Mouse (Mus musculus): ENCODE results near the gene Metap1d. TPM values are rescaled to one million over a fixed set of nuclear protein-coding genes. Genes with fewer than 3 reads are reported as not detected.

The Metap1d gene
- polyA plus RNA-seq, 1 experiment = 5.7 TPM

DNA sequence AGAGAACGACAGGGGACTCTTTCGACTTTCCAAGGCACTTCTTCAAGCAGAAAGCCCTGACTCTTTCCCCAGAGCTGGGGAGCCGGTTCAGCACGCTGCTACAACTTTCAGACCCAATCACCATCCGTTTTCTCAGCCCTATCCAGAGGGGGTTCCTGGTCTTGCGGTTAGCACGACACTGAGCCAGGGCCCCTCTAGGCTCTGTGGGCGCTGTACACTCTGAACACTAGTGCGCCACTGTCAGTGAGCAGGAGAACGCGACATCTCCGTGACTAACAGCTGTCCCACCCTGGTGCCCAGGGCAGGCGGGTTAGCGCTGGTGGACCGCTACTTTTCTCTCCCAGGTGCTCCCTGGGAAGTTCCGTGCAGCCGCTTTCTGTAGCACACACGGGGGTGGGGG lies 98.6 kb downstream of the Metap1d start:
- Histone ChIP-seq H3K27ac (ENCODE audit: insufficient read depth, low read depth, low read length) (no peak overlapping the region), H3K27me3 (ENCODE audit: control insufficient read depth, insufficient read depth, low read length) (peaks cover 47% of the 10 kb centered on the region), H3K4me1 (ENCODE audit: control insufficient read depth, insufficient read depth, insufficient read length, low read length) (peaks cover 2% of the 10 kb centered on the region), H3K4me3 (ENCODE audit: low read depth, low read length) (no peak overlapping the region), H3K36me3 (ENCODE audit: control insufficient read depth, insufficient read depth, low read length) (no peaks in the 10 kb centered on the region)
- WGBS = 2% methylated on average over 18 of the region's 18 CpGs
- TF ChIP-seq POLR2A (IDR thresholded peaks at IDR 0.05; ENCODE audit: low read depth, low read length) (no peak), CTCF (IDR thresholded peaks at IDR 0.05; ENCODE audit: extremely low read depth, insufficient read length, insufficient replicate concordance, low read depth, low read length) (no peak)

DNA sequence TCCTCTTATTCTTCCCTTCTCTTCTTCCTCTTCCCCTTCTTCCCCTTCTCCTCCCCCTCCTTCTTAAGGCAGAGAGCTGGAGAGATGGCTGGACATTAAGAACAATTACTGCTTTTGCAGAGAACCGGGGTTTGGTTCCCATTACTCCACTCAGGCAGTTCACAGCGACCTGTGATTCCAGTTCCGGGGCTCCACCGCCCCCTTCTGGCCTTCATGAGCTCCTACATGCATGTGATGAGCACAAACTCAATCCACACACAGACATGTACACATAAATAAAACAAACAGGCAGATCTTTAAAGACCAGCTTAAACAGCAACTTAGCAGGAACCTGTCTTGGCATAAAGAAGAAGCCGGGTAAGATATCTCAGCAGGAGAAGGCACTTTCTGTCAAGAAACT lies 103.0 kb downstream of the Metap1d start:
- H3K27ac ChIP-seq (ENCODE audit: insufficient read depth, low read depth, low read length) = no peak overlapping the region
- TF ChIP-seq POLR2A (IDR thresholded peaks at IDR 0.05; ENCODE audit: low read depth, low read length) (no peak), CTCF (IDR thresholded peaks at IDR 0.05; ENCODE audit: extremely low read depth, insufficient read length, insufficient replicate concordance, low read depth, low read length) (0 out of 2 replicates have a peak, but pooled peaks have one; percentile 7)
- 69% methylated on average over 5 of the region's 5 CpGs for WGBS

DNA sequence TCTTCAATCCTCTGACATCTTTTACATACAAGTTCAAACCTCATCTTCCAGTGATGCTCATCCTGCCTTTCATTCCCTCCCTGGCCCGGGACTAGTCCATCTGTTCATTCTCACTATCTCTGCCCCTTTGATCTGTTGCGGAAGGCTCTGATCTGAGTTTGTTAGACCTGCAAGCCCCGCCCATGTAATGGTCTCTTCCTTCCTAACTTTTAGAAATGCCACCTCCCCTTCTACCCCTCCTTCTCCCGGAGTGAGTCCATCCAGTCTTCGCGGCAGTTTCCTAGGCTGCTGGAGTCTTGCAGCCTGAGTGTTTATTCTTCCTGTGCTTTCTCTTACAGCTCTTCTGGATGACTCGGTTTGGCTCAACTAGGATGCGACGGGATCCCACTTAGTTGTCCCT lies 113.4 kb downstream of the Metap1d start:
- Histone ChIP-seq H3K4me1 (ENCODE audit: control insufficient read depth, insufficient read depth, insufficient read length, low read length) (no peaks in the 10 kb centered on the region), H3K27me3 (ENCODE audit: control insufficient read depth, insufficient read depth, low read length) (peaks cover 3% of the 10 kb centered on the region; the same call in 1 of the 2 replicates), H3K27ac (ENCODE audit: insufficient read depth, low read depth, low read length) (no peak overlapping the region), H3K36me3 (ENCODE audit: control insufficient read depth, insufficient read depth, low read length) (no peaks in the 10 kb centered on the region), H3K4me3 (ENCODE audit: low read depth, low read length) (no peak overlapping the region)
- 60% methylated on average over 9 of the region's 9 CpGs for WGBS
- TF ChIP-seq CTCF (IDR thresholded peaks at IDR 0.05; ENCODE audit: extremely low read depth, insufficient read length, insufficient replicate concordance, low read depth, low read length) = no peak
- no peak for TF ChIP-seq POLR2A (IDR thresholded peaks at IDR 0.05; ENCODE audit: low read depth, low read length)

More for the DNA sequence above, 103.0 kb downstream of the Metap1d start:
- Histone ChIP-seq H3K36me3 (ENCODE audit: control insufficient read depth, insufficient read depth, low read length) (no peaks in the 10 kb centered on the region), H3K4me3 (ENCODE audit: low read depth, low read length) (no peak overlapping the region), H3K4me1 (ENCODE audit: control insufficient read depth, insufficient read depth, insufficient read length, low read length) (no peaks in the 10 kb centered on the region), H3K27me3 (ENCODE audit: control insufficient read depth, insufficient read depth, low read length) (peaks cover 26% of the 10 kb centered on the region)

DNA sequence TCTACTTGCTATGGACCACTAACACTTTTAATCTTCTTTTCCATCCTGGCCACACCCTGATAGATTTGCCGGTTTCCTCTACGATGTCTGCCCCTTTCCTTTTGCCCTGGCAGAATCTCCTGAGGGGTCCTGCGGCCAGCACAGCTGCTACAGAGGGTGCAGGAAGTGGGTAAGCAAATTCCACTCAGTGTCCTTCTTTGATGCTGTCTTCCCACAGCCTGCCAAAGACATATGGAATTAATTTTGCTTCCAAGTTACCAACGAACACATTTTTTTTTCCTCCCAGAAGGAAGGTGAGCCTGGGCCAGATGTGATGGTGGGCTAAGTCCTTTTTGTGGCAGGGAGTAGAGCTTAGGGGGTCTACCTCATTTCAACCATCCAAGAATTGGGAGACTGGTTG lies 120.7 kb downstream of the Metap1d start:
- 41% methylated on average over 4 of the region's 4 CpGs for WGBS

More for the DNA sequence above, 120.7 kb downstream of the Metap1d start:
- H3K27me3 ChIP-seq (ENCODE audit: control insufficient read depth, insufficient read depth, low read length) = no peaks in the 10 kb centered on the region
- no peaks in the 10 kb centered on the region for H3K36me3 ChIP-seq (ENCODE audit: control insufficient read depth, insufficient read depth, low read length)
- TF ChIP-seq CTCF (IDR thresholded peaks at IDR 0.05; ENCODE audit: extremely low read depth, insufficient read length, insufficient replicate concordance, low read depth, low read length) (no peak), POLR2A (IDR thresholded peaks at IDR 0.05; ENCODE audit: low read depth, low read length) (no peak)
- no peaks in the 10 kb centered on the region for H3K4me1 ChIP-seq (ENCODE audit: control insufficient read depth, insufficient read depth, insufficient read length, low read length)
- no peak overlapping the region for H3K4me3 ChIP-seq (ENCODE audit: low read depth, low read length)
- no peak overlapping the region for H3K27ac ChIP-seq (ENCODE audit: insufficient read depth, low read depth, low read length)

Other genes with a start within 250 kb of the Metap1d start
- 3.2 and 6.3 TPM in 2 replicates for gene Dync1i2, start 241.6 kb upstream of the Metap1d start, polyA plus RNA-seq (2012; rRNA removed)
- gene Slc25a12, start 85.5 kb upstream of the Metap1d start, polyA plus RNA-seq (2012; rRNA removed) = 5.1 and 8.4 TPM in 2 replicates
- gene Hat1, start 64.3 kb upstream of the Metap1d start, polyA plus RNA-seq (2012; rRNA removed) = 0.25 and 0.62 TPM in 2 replicates
- gene Dlx1, start 74.8 kb downstream of the Metap1d start, polyA plus RNA-seq (2012; rRNA removed) = 0.14 and 0.32 TPM in 2 replicates
- 0.15 and 0.33 TPM in 2 replicates for gene Dlx2, start 93.5 kb downstream of the Metap1d start, polyA plus RNA-seq (2012; rRNA removed)